Mouse (Mus musculus) midbrain, embryonic 12.5 days (tissue): ENCODE data around the gene Cfap300. TPM values are rescaled to one million over a fixed set of nuclear protein-coding genes. Genes with fewer than 3 reads are reported as not detected.

Experiments used
- ATAC-seq: fragments of 200-750 bp; cut with Nextera tagmentation; 2 replicates; pipeline ENCODE4 v1.8.0; 2017; ENCODE audit warnings: low read depth, moderate TSS enrichment, moderate library complexity; ENCODE audit not compliant: low FRiP score
- H3K27ac ChIP-seq: fragments of 300-500 bp; sonication (generic); replicated peaks from 2 replicates; pipeline ENCODE4 v1.5.1; 2016; ENCODE audit warnings: mild to moderate bottlenecking
- H3K27me3 ChIP-seq: fragments of 300-500 bp; sonication (generic); 2 replicates; pipeline ENCODE4 v1.6.1; 2016; ENCODE audit warnings: mild to moderate bottlenecking
- H3K36me3 ChIP-seq: fragments of 300-500 bp; sonication (generic); 2 replicates; pipeline ENCODE4 v1.6.1; 2016
- H3K4me1 ChIP-seq: fragments of 300-500 bp; sonication (generic); 2 replicates; pipeline ENCODE4 v1.6.1; 2016
- H3K4me2 ChIP-seq: fragments of 300-500 bp; sonication (generic); replicated peaks from 2 replicates; pipeline ENCODE4 v1.6.1; 2016; ENCODE audit warnings: mild to moderate bottlenecking, moderate library complexity
- H3K4me3 ChIP-seq: fragments of 300-500 bp; sonication (generic); 2 replicates; pipeline ENCODE4 v1.5.1; 2016; ENCODE audit warnings: mild to moderate bottlenecking
- H3K9ac ChIP-seq: fragments of 300-500 bp; sonication (generic); replicated peaks from 2 replicates; pipeline ENCODE4 v1.6.1; 2016; ENCODE audit warnings: mild to moderate bottlenecking, moderate library complexity
- H3K9me3 ChIP-seq: fragments of 300-500 bp; sonication (generic); 2 replicates; pipeline ENCODE4 v1.6.1; 2016; ENCODE audit warnings: mild to moderate bottlenecking
- WGBS: fragments of 180-500 bp; shearing (Covaris S2); methylation state at CpG from one replicate; pipeline ENCODE4 v1.1.7; 2016; 5-methylcytosine and 5-hydroxymethylcytosine counted together
- polyA plus RNA-seq: library from polyadenylated mRNA; unstranded; fragments of >200 nt; fragmentation: Nextera tagmentation; extraction: Ambion mirVana; gene quantifications from 2 replicates; pipeline ENCODE4 v1.2.1, GENCODE M21; 2016

Cfap300 gene
- polyA plus RNA-seq, 1 experiment from 2014 or later, result 17.2 TPM

- no peak overlapping the region for H3K4me3 ChIP-seq
- no peak overlapping the region for H3K4me2 ChIP-seq
- H3K27ac ChIP-seq, result no peak overlapping the region
- ATAC-seq, result no peak
- H3K9ac ChIP-seq, result no peak overlapping the region
- no peaks in the 10 kb centered on the region for H3K4me1 ChIP-seq
- H3K9me3 ChIP-seq, result no peaks in the 10 kb centered on the region
- WGBS, result 59% methylated on average over 18 of the region's 20 CpGs
- H3K36me3 ChIP-seq, result no peaks in the 10 kb centered on the region
- no peaks in the 10 kb centered on the region for H3K27me3 ChIP-seq
Measured at GRCm38 (mm10) chr9:8017253-8017913, 25.2 kb downstream of the Cfap300 start.

DNA sequence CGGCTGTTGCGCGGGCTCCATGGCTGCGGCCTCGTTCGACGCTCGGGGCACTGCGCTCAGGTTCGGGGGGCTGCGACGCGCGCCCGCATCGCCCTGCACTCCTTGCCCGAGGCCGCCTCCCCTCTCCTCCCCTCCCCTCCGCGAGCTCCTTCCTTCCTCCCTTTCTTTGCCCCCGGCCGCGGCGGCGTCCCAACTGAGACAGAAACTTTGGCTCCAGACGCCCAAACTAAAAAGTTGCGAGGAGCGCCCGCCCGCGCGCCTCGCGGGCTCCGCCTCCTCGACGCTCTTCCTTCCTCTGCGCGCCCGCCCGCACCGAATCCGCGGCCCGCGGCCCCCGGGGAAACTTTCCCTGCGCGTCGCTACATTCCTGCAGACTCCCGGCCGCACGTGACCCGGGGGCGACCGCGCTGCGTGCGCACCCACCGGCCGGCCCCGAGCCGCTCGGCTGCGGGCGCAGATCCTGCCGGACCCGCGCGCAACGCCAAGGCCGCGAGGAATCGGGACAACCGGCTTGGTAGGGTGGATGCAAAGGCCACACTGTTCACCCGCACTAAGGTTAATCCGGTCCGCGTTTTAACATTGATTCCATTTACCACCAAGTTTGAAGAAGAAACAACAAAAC is 38.1 kb downstream of the Cfap300 start, which contains the start of gene Yap1:
Gene Yap1 (minus strand): TSS at position 227 of the 622 bp plus-strand sequence.
- under 1% methylated on average over 67 of the region's 79 CpGs for WGBS
- H3K4me2 ChIP-seq, result peak within 1 kb of the TSS; percentile 84
- H3K9ac ChIP-seq, result peak within 1 kb of the TSS; percentile 83
- H3K36me3 ChIP-seq, result peaks cover 8% of the 10 kb centered on the region; the same call in 1 of the 2 replicates
- peak within 1 kb of the TSS; percentile 81 for H3K4me3 ChIP-seq
- H3K9me3 ChIP-seq, result no peaks in the 10 kb centered on the region
- H3K4me1 ChIP-seq, result peaks cover 24% of the 10 kb centered on the region
- peak within 1 kb of the TSS; percentile 89 for H3K27ac ChIP-seq
- peaks cover 8% of the 10 kb centered on the region; the same call in 1 of the 2 replicates for H3K27me3 ChIP-seq
- ATAC-seq, result peak; percentile 87

- Histone ChIP-seq H3K9ac (peak overlapping the region; percentile 83), H3K27me3 (peaks cover 8% of the 10 kb centered on the region; the same call in 1 of the 2 replicates), H3K9me3 (no peaks in the 10 kb centered on the region), H3K4me1 (peaks cover 25% of the 10 kb centered on the region), H3K27ac (peak overlapping the region; percentile 89), H3K36me3 (peaks cover 15% of the 10 kb centered on the region; the same call in 1 of the 2 replicates), H3K4me3 (peak overlapping the region; percentile 81), H3K4me2 (peak overlapping the region; percentile 84)
- ATAC-seq, result peak; percentile 62
- WGBS, result under 1% methylated on average over 79 of the region's 82 CpGs
Measured at GRCm38 (mm10) chr9:8003301-8004271, 39.0 kb downstream of the Cfap300 start.

DNA sequence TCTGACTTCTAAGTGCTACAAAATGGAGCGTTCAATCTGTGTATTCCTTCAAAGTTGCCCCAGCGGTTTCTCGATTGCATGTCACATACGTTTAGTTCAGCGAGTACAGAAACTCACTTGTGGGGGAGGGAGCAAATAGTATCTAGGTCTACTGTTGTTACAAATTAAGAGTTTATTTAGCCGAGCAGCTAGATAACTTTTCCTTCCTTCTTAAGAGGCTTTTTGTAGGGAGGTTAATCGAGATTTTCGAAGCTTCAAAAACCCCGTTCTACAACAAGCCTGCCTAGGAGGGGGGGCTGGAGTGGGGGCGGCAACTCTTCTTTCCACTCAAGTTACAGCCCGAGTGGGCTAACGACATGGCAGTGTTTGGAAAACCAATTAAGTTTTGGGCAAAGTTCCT is 39.8 kb downstream of the Cfap300 start:
- peak overlapping the region; percentile 81 for H3K4me3 ChIP-seq

DNA sequence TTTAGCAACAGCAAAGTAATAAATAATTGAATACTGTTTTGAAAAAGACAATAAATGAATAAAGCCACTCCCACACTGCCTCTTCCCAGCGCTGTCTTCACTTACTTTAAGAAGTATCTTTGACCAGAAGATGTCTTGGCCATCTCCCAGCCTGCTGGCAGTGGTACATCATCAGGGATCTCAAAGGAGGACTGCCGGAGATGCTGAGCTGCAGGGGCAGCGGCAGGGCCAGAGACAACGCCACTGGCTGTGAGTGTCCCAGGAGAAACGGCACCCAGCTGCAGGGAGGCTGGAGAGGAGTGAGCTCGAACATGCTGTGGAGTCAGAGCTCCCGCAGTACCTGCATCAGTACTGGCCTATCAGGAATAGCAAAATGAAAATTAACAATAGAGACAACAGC is 41.3 kb downstream of the Cfap300 start:
- H3K27me3 ChIP-seq, result peaks cover 8% of the 10 kb centered on the region; the same call in 1 of the 2 replicates
- no peak overlapping the region for H3K9ac ChIP-seq
- no peak overlapping the region for H3K4me3 ChIP-seq
- H3K27ac ChIP-seq, result no peak overlapping the region
- peaks cover 25% of the 10 kb centered on the region for H3K4me1 ChIP-seq
- no peak overlapping the region for H3K4me2 ChIP-seq
- H3K36me3 ChIP-seq, result peaks cover 23% of the 10 kb centered on the region; the same call in 1 of the 2 replicates
- no peak for ATAC-seq
- H3K9me3 ChIP-seq, result no peaks in the 10 kb centered on the region
- 49% methylated on average over 7 of the region's 7 CpGs for WGBS

More for the DNA sequence above, 39.8 kb downstream of the Cfap300 start:
- no peak overlapping the region for H3K27ac ChIP-seq
- peaks cover 8% of the 10 kb centered on the region; the same call in 1 of the 2 replicates for H3K27me3 ChIP-seq
- peak overlapping the region; percentile 83 for H3K9ac ChIP-seq
- H3K4me2 ChIP-seq, result peak overlapping the region; percentile 84
- H3K4me1 ChIP-seq, result peaks cover 25% of the 10 kb centered on the region
- peaks cover 20% of the 10 kb centered on the region; the same call in 1 of the 2 replicates for H3K36me3 ChIP-seq
- H3K9me3 ChIP-seq, result no peaks in the 10 kb centered on the region
- WGBS, result under 1% methylated on average over 12 of the region's 12 CpGs
- no peak for ATAC-seq

DNA sequence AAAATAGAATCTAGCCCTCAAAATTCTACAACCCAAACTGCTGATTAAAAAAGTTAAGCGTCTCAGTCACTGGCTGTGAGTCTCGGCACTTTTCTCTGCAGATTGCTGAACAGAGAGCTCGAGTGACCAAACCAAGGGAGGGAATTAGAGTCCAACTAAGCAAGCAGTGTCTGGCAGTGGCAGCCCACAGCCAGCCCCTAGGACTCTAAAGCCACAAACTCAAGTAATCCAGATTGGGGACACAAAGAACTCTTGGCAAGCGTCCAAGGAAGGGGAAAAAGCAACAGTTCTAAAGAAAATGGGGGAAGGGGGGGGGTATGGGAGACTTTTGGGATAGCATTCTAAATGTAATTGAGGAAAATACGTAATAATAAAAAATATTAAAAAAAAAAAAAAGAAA is 48.3 kb downstream of the Cfap300 start:
- ATAC-seq, result 0 out of 2 replicates have a peak, but pooled peaks have one; percentile 47
- 81% methylated on average over 5 of the region's 5 CpGs for WGBS
- Histone ChIP-seq H3K36me3 (peaks cover 17% of the 10 kb centered on the region; the same call in 1 of the 2 replicates), H3K9ac (no peak overlapping the region), H3K27me3 (no peaks in the 10 kb centered on the region), H3K9me3 (no peaks in the 10 kb centered on the region), H3K4me1 (no peaks in the 10 kb centered on the region; the same call in 1 of the 2 replicates), H3K4me2 (no peak overlapping the region), H3K27ac (no peak overlapping the region), H3K4me3 (no peak overlapping the region)

GRCm38 (mm10) chr9:7992651-7993050 is 50.0 kb downstream of the Cfap300 start:
- Histone ChIP-seq H3K9me3 (no peaks in the 10 kb centered on the region), H3K27ac (no peak overlapping the region), H3K4me3 (no peak overlapping the region), H3K4me1 (no peaks in the 10 kb centered on the region), H3K4me2 (no peak overlapping the region), H3K9ac (no peak overlapping the region), H3K27me3 (no peaks in the 10 kb centered on the region), H3K36me3 (peaks cover 7% of the 10 kb centered on the region; the same call in 1 of the 2 replicates)
- 81% methylated on average over 3 of the region's 3 CpGs for WGBS
- ATAC-seq, result no peak

DNA sequence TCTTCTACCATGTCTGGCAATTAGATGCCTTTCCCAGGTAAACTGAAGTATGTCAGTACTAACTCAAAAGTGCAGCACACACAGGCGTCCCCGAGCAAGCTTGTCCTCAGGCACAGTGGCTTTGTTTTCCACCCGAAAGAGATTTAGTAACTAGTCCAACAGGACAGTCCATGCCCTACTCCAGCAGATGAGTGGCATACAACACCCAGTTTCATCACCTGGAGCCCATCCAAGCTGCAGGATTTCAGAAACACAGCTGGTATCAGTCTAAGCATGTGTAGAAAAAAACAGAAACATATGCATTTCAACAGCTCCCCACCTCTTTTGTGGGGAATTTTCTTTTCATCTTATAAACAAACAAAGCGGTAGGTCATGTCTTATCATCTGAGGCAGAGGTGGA is 51.7 kb downstream of the Cfap300 start:
- Histone ChIP-seq H3K9ac (no peak overlapping the region), H3K9me3 (no peaks in the 10 kb centered on the region), H3K4me2 (no peak overlapping the region), H3K36me3 (peaks cover 4% of the 10 kb centered on the region; the same call in 1 of the 2 replicates), H3K27me3 (no peaks in the 10 kb centered on the region), H3K4me1 (no peaks in the 10 kb centered on the region), H3K4me3 (no peak overlapping the region), H3K27ac (no peak overlapping the region)
- ATAC-seq, result no peak
- 90% methylated on average over 4 of the region's 4 CpGs for WGBS

GRCm38 (mm10) chr9:7987119-7987518 is 55.5 kb downstream of the Cfap300 start:
- ATAC-seq, result no peak
- H3K9me3 ChIP-seq, result no peaks in the 10 kb centered on the region
- H3K9ac ChIP-seq, result no peak overlapping the region
- no peaks in the 10 kb centered on the region for H3K27me3 ChIP-seq
- H3K36me3 ChIP-seq, result peaks cover 4% of the 10 kb centered on the region; the same call in 1 of the 2 replicates
- H3K4me2 ChIP-seq, result no peak overlapping the region
- peaks cover 4% of the 10 kb centered on the region; the same call in 1 of the 2 replicates for H3K4me1 ChIP-seq
- WGBS, result 88% methylated on average over 5 of the region's 5 CpGs
- H3K27ac ChIP-seq, result no peak overlapping the region
- H3K4me3 ChIP-seq, result no peak overlapping the region

DNA sequence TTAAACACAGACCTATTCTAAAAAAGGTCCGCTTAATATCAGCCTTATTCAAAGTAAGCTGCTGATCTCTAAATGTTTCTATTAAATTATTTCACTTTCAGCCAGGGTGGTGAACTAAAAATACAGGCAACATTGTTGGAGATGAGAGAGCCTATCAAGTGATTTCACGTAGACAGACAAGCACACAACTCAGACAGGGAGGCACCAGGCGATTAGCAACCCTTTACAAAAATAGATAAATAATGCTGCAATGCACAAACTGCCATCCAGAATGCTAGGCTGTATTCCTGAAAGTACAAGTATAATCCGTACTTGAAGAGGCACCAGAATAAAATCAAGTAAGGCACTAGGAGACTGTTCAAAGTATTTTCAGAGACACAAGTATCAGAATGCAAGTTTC is 58.3 kb downstream of the Cfap300 start:
- H3K4me3 ChIP-seq, result no peak overlapping the region
- no peaks in the 10 kb centered on the region for H3K36me3 ChIP-seq
- no peak overlapping the region for H3K27ac ChIP-seq
- H3K9me3 ChIP-seq, result no peaks in the 10 kb centered on the region
- peaks cover 4% of the 10 kb centered on the region; the same call in 1 of the 2 replicates for H3K4me1 ChIP-seq
- WGBS, result 77% methylated on average over 4 of the region's 4 CpGs
- H3K27me3 ChIP-seq, result no peaks in the 10 kb centered on the region
- H3K4me2 ChIP-seq, result no peak overlapping the region
- no peak for ATAC-seq
- no peak overlapping the region for H3K9ac ChIP-seq

DNA sequence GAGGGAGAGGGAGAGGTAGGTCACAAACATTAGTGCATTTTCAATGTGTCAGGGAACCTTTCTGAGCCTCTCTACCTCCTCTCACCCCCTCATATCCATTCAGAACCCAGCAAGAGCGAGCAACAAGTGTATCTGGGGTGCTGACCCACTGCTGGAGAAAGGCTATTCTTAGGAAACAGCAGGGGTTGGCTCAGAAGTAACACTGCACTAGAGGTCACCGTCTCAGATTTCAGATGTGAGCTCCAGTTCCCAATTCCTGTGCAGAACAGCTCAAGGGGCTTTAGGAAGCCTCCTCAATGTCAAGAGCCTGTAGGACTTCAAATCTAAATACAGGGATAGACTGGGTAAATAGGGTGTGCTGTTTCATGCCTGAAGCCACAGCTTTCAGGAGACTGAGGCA is 59.0 kb downstream of the Cfap300 start:
- H3K9me3 ChIP-seq, result no peaks in the 10 kb centered on the region
- ATAC-seq, result no peak
- H3K36me3 ChIP-seq, result no peaks in the 10 kb centered on the region
- no peak overlapping the region for H3K27ac ChIP-seq
- WGBS, result 11% methylated on average over 2 of the region's 2 CpGs
- no peaks in the 10 kb centered on the region for H3K27me3 ChIP-seq
- no peak overlapping the region for H3K4me2 ChIP-seq
- H3K9ac ChIP-seq, result no peak overlapping the region
- H3K4me1 ChIP-seq, result peaks cover 4% of the 10 kb centered on the region; the same call in 1 of the 2 replicates
- no peak overlapping the region for H3K4me3 ChIP-seq
